Mouse (Mus musculus) heart, adult 8-10 months (tissue): ENCODE measurements around the gene Bcap29. TPM values are rescaled to one million over a fixed set of nuclear protein-coding genes. Genes with fewer than 3 reads are reported as not detected.
"Not testable (repeated sequence)": the region's sequence is repeated elsewhere in the genome, so short reads cannot be mapped to it uniquely, and the experiment has no call there.

Source experiments
- DNase-seq: peaks from one replicate; pipeline ENCODE4 v3.0.0; 2022; ENCODE audit warnings: low spot score
- total RNA-seq, 4 experiments: library from RNA; stranded (reverse); gene quantifications; 2 replicates each; pipeline ENCODE4 v1.2.4; 2022

Bcap29 gene
- 10 to 100 TPM; 36.2 to 40.5 (median 36.7) TPM for total RNA-seq

- peak; percentile 34 for DNase-seq
These were observed at the start of gene Bcap29 for GRCm38 (mm10) chr12:31634343-31635239. Gene Bcap29 (minus strand): TSS chr12:31634658.

GRCm38 (mm10) chr12:31667187-31667586 is 32.7 kb upstream of the Bcap29 start:
- no peak for DNase-seq

GRCm38 (mm10) chr12:31665999-31666398 is 31.5 kb upstream of the Bcap29 start:
- DNase-seq, result no peak

- DNase-seq, result no peak
These were observed 22.4 kb upstream of the Bcap29 start for GRCm38 (mm10) chr12:31656841-31657240.

GRCm38 (mm10) chr12:31654965-31655477 is 20.6 kb upstream of the Bcap29 start:
- DNase-seq, result no peak

- peak; percentile 98 for DNase-seq
These were observed 19.9 kb upstream of the Bcap29 start, which contains the start of the genes Dus4l and Cog5 for GRCm38 (mm10) chr12:31654197-31654964. Gene Dus4l (minus strand): TSS chr12:31654826. Gene Cog5 (plus strand): TSS chr12:31654869.

GRCm38 (mm10) chr12:31653611-31654010 is 19.2 kb upstream of the Bcap29 start:
- DNase-seq, result no peak

- no peak for DNase-seq
These were observed 766 bp upstream of the Bcap29 start for GRCm38 (mm10) chr12:31635240-31635607.

- DNase-seq, result peak; percentile 3
These were observed 502 bp downstream of the Bcap29 start for GRCm38 (mm10) chr12:31633970-31634342.

GRCm38 (mm10) chr12:31628396-31628795 is 6.1 kb downstream of the Bcap29 start:
- DNase-seq, result not testable (repeated sequence)

GRCm38 (mm10) chr12:31625016-31625415 is 9.4 kb downstream of the Bcap29 start:
- DNase-seq, result no peak

- no peak for DNase-seq
These were observed 14.4 kb downstream of the Bcap29 start for GRCm38 (mm10) chr12:31620106-31620505.

- no peak for DNase-seq
These were observed 21.1 kb downstream of the Bcap29 start for GRCm38 (mm10) chr12:31613353-31613752.

GRCm38 (mm10) chr12:31608138-31608537 is 26.3 kb downstream of the Bcap29 start:
- DNase-seq, result no peak

- DNase-seq, result no peak
These were observed 29.6 kb downstream of the Bcap29 start for GRCm38 (mm10) chr12:31604894-31605293.

GRCm38 (mm10) chr12:31603586-31603985 is 30.9 kb downstream of the Bcap29 start:
- no peak for DNase-seq

GRCm38 (mm10) chr12:31594296-31594695 is 40.2 kb downstream of the Bcap29 start:
- no peak for DNase-seq

GRCm38 (mm10) chr12:31592011-31592410 is 42.4 kb downstream of the Bcap29 start:
- no peak for DNase-seq

GRCm38 (mm10) chr12:31583726-31584125 is 50.7 kb downstream of the Bcap29 start:
- no peak for DNase-seq

GRCm38 (mm10) chr12:31582081-31582480 is 52.4 kb downstream of the Bcap29 start:
- DNase-seq, result no peak

GRCm38 (mm10) chr12:31581319-31581810 is 53.1 kb downstream of the Bcap29 start:
- DNase-seq, result no peak
